Mouse (Mus musculus) hindbrain, embryonic 10.5 days (tissue): ENCODE results near the gene Fsip1. TPM values are rescaled to one million over a fixed set of nuclear protein-coding genes. Genes with fewer than 3 reads are reported as not detected.
A peak's percentile ranks its signal among the peaks of the same experiment; 100 is the strongest.

Experiments
- DNase-seq: peaks from one replicate; pipeline ENCODE4 v3.0.0-alpha.2; 2017; ENCODE audit warnings: low spot score
- H3K27ac ChIP-seq: fragments of 300-500 bp; sonication (generic); 2 replicates; pipeline ENCODE4 v1.5.1; 2016; ENCODE audit warnings: mild to moderate bottlenecking, moderate library complexity
- H3K27me3 ChIP-seq: fragments of 300-500 bp; sonication (generic); 2 replicates; pipeline ENCODE4 v1.6.1; 2016; ENCODE audit warnings: mild to moderate bottlenecking; ENCODE audit not compliant: poor library complexity, insufficient read depth, severe bottlenecking
- H3K36me3 ChIP-seq: fragments of 300-500 bp; sonication (generic); 2 replicates; pipeline ENCODE4 v1.6.1; 2016; ENCODE audit warnings: mild to moderate bottlenecking, moderate library complexity
- H3K4me1 ChIP-seq: fragments of 300-500 bp; sonication (generic); replicated peaks from 2 replicates; pipeline ENCODE4 v1.6.1; 2016; ENCODE audit warnings: mild to moderate bottlenecking
- H3K4me3 ChIP-seq: fragments of 300-500 bp; sonication (generic); 2 replicates; pipeline ENCODE4 v1.5.1; 2016; ENCODE audit warnings: mild to moderate bottlenecking, moderate library complexity
- H3K9me3 ChIP-seq: fragments of 300-500 bp; sonication (generic); 2 replicates; pipeline ENCODE4 v1.6.1; 2016; ENCODE audit warnings: mild to moderate bottlenecking, moderate library complexity
- WGBS: fragments of 180-500 bp; shearing (Covaris S2); methylation state at CpG from one replicate; pipeline ENCODE4 v1.1.7; 2016; 5-methylcytosine and 5-hydroxymethylcytosine counted together
- polyA plus RNA-seq: library from polyadenylated mRNA; unstranded; fragments of >200 nt; fragmentation: Nextera tagmentation; extraction: Ambion mirVana; gene quantifications from 2 replicates; pipeline ENCODE4 v1.2.1, GENCODE M21; 2016

The Fsip1 gene
- polyA plus RNA-seq, 1 experiment from 2014 or later: 3.1 TPM

GRCm38 (mm10) chr2:118115647-118116046 lies 141.1 kb downstream of the Fsip1 start:
- no peak overlapping the region for H3K4me3 ChIP-seq
- H3K27ac ChIP-seq: no peak overlapping the region
- no peak for DNase-seq
- 85% methylated on average over 7 of the region's 7 CpGs for WGBS
- peaks cover 61% of the 10 kb centered on the region for H3K36me3 ChIP-seq
- H3K9me3 ChIP-seq: no peaks in the 10 kb centered on the region
- H3K4me1 ChIP-seq: peaks cover 54% of the 10 kb centered on the region
- peaks cover 10% of the 10 kb centered on the region for H3K27me3 ChIP-seq

GRCm38 (mm10) chr2:118114671-118115070 lies 142.1 kb downstream of the Fsip1 start:
- WGBS: 58% methylated on average over 10 of the region's 10 CpGs

GRCm38 (mm10) chr2:118113808-118114524 lies 142.8 kb downstream of the Fsip1 start:
- Histone ChIP-seq H3K36me3 (peaks cover 45% of the 10 kb centered on the region), H3K4me1 (peaks cover 60% of the 10 kb centered on the region), H3K9me3 (no peaks in the 10 kb centered on the region), H3K4me3 (peak overlapping the region; percentile 70), H3K27me3 (peaks cover 24% of the 10 kb centered on the region), H3K27ac (peak overlapping the region; percentile 69)
- DNase-seq: peak; percentile 47
- 34% methylated on average over 8 of the region's 8 CpGs for WGBS

More at GRCm38 (mm10) chr2:118114671-118115070, 142.1 kb downstream of the Fsip1 start:
- peaks cover 60% of the 10 kb centered on the region for H3K4me1 ChIP-seq
- H3K27ac ChIP-seq: peak overlapping the region; percentile 69; the same call in 1 of the 2 replicates
- DNase-seq: no peak
- peak overlapping the region; percentile 70 for H3K4me3 ChIP-seq
- H3K36me3 ChIP-seq: peaks cover 52% of the 10 kb centered on the region
- no peaks in the 10 kb centered on the region for H3K9me3 ChIP-seq
- peaks cover 18% of the 10 kb centered on the region for H3K27me3 ChIP-seq

- WGBS: 56% methylated on average over 21 of the region's 21 CpGs
- Histone ChIP-seq H3K4me1 (peaks cover 60% of the 10 kb centered on the region), H3K27ac (peak overlapping the region; percentile 83), H3K9me3 (no peaks in the 10 kb centered on the region), H3K4me3 (peak overlapping the region; percentile 70), H3K36me3 (peaks cover 35% of the 10 kb centered on the region), H3K27me3 (peaks cover 24% of the 10 kb centered on the region)
- no peak for DNase-seq
Observed at GRCm38 (mm10) chr2:118112846-118113479, 143.8 kb downstream of the Fsip1 start.

- peak overlapping the region; percentile 83 for H3K27ac ChIP-seq
- H3K27me3 ChIP-seq: peaks cover 24% of the 10 kb centered on the region
- H3K36me3 ChIP-seq: peaks cover 29% of the 10 kb centered on the region
- 23% methylated on average over 5 of the region's 5 CpGs for WGBS
- H3K4me1 ChIP-seq: peaks cover 58% of the 10 kb centered on the region
- DNase-seq: no peak
- no peaks in the 10 kb centered on the region for H3K9me3 ChIP-seq
- peak overlapping the region; percentile 70 for H3K4me3 ChIP-seq
Observed at GRCm38 (mm10) chr2:118112438-118112837, 144.3 kb downstream of the Fsip1 start.

GRCm38 (mm10) chr2:118111488-118112131 lies 145.2 kb downstream of the Fsip1 start, which contains the start of gene Thbs1:
Thbs1 (plus strand) TSS chr2:118111876.
- WGBS: under 1% methylated on average over 36 of the region's 36 CpGs
- Histone ChIP-seq H3K4me1 (peaks cover 52% of the 10 kb centered on the region), H3K27ac (peak within 1 kb of the TSS; percentile 83)

GRCm38 (mm10) chr2:118111116-118111487 lies 145.7 kb downstream of the Fsip1 start:
- H3K36me3 ChIP-seq: peaks cover 17% of the 10 kb centered on the region
- no peaks in the 10 kb centered on the region for H3K9me3 ChIP-seq
- peak overlapping the region; percentile 70 for H3K4me3 ChIP-seq
- WGBS: under 1% methylated on average over 16 of the region's 16 CpGs
- DNase-seq: peak; percentile 90
- peak overlapping the region; percentile 83 for H3K27ac ChIP-seq
- H3K4me1 ChIP-seq: peaks cover 49% of the 10 kb centered on the region
- H3K27me3 ChIP-seq: peaks cover 24% of the 10 kb centered on the region

More at GRCm38 (mm10) chr2:118111488-118112131, 145.2 kb downstream of the Fsip1 start, which contains the start of gene Thbs1:
- peaks cover 24% of the 10 kb centered on the region for H3K27me3 ChIP-seq
- H3K9me3 ChIP-seq: no peaks in the 10 kb centered on the region
- DNase-seq: peak; percentile 79
- H3K36me3 ChIP-seq: peaks cover 22% of the 10 kb centered on the region
- H3K4me3 ChIP-seq: peak within 1 kb of the TSS; percentile 70

GRCm38 (mm10) chr2:118110225-118110915 lies 146.4 kb downstream of the Fsip1 start:
- Histone ChIP-seq H3K27ac (peak overlapping the region; percentile 70), H3K9me3 (no peaks in the 10 kb centered on the region), H3K27me3 (peaks cover 24% of the 10 kb centered on the region), H3K4me1 (peaks cover 43% of the 10 kb centered on the region), H3K4me3 (peak overlapping the region; percentile 70), H3K36me3 (peaks cover 9% of the 10 kb centered on the region)
- peak; percentile 59 for DNase-seq
- 37% methylated on average over 17 of the region's 17 CpGs for WGBS

GRCm38 (mm10) chr2:118102169-118102568 lies 154.6 kb downstream of the Fsip1 start:
- 60% methylated on average over 4 of the region's 4 CpGs for WGBS
- Histone ChIP-seq H3K36me3 (no peaks in the 10 kb centered on the region), H3K27ac (no peak overlapping the region)

GRCm38 (mm10) chr2:118099104-118099503 lies 157.7 kb downstream of the Fsip1 start:
- no peaks in the 10 kb centered on the region for H3K36me3 ChIP-seq
- no peak overlapping the region for H3K27ac ChIP-seq
- no peak for DNase-seq
- no peaks in the 10 kb centered on the region for H3K9me3 ChIP-seq
- H3K4me1 ChIP-seq: peaks cover 9% of the 10 kb centered on the region; the same call in 1 of the 2 replicates
- H3K4me3 ChIP-seq: no peak overlapping the region
- H3K27me3 ChIP-seq: no peaks in the 10 kb centered on the region
- 83% methylated on average over 4 of the region's 4 CpGs for WGBS

More at GRCm38 (mm10) chr2:118102169-118102568, 154.6 kb downstream of the Fsip1 start:
- DNase-seq: no peak
- no peaks in the 10 kb centered on the region for H3K27me3 ChIP-seq
- no peaks in the 10 kb centered on the region for H3K9me3 ChIP-seq
- H3K4me1 ChIP-seq: peaks cover 9% of the 10 kb centered on the region; the same call in 1 of the 2 replicates
- H3K4me3 ChIP-seq: no peak overlapping the region

- Histone ChIP-seq H3K9me3 (no peaks in the 10 kb centered on the region), H3K36me3 (no peaks in the 10 kb centered on the region), H3K27ac (no peak overlapping the region), H3K4me1 (no peaks in the 10 kb centered on the region), H3K4me3 (no peak overlapping the region), H3K27me3 (no peaks in the 10 kb centered on the region)
- WGBS: 87% methylated on average over 5 of the region's 5 CpGs
- DNase-seq: no peak
Observed at GRCm38 (mm10) chr2:118091226-118091625, 165.5 kb downstream of the Fsip1 start.

GRCm38 (mm10) chr2:118087044-118087726 lies 169.6 kb downstream of the Fsip1 start:
- WGBS: 81% methylated on average over 10 of the region's 10 CpGs
- Histone ChIP-seq H3K36me3 (no peaks in the 10 kb centered on the region), H3K4me3 (no peak overlapping the region)

More at GRCm38 (mm10) chr2:118087044-118087726, 169.6 kb downstream of the Fsip1 start:
- Histone ChIP-seq H3K4me1 (no peaks in the 10 kb centered on the region), H3K27ac (no peak overlapping the region), H3K27me3 (no peaks in the 10 kb centered on the region), H3K9me3 (no peaks in the 10 kb centered on the region)
- DNase-seq: no peak
